Mouse (Mus musculus) limb, embryonic 12.5 days (tissue): ENCODE measurements around the gene Espl1. TPM values are rescaled to one million over a fixed set of nuclear protein-coding genes. Genes with fewer than 3 reads are reported as not detected.

Experiments used
- ATAC-seq: fragments of 200-750 bp; cut with Nextera tagmentation; 2 replicates; pipeline ENCODE4 v1.8.0; 2017; ENCODE audit warnings: low read depth, moderate TSS enrichment; ENCODE audit not compliant: insufficient number of reproducible peaks, insufficient read depth, low FRiP score, low TSS enrichment
- H3K27ac ChIP-seq: fragments of 300-500 bp; sonication (generic); 2 replicates; pipeline ENCODE4 v1.5.1; 2016; ENCODE audit warnings: mild to moderate bottlenecking, moderate library complexity
- H3K27me3 ChIP-seq: fragments of 300-500 bp; sonication (generic); 2 replicates; pipeline ENCODE4 v1.6.1; 2016; ENCODE audit warnings: mild to moderate bottlenecking, moderate library complexity
- H3K36me3 ChIP-seq: fragments of 300-500 bp; sonication (generic); 2 replicates; pipeline ENCODE4 v1.6.1; 2016; ENCODE audit warnings: mild to moderate bottlenecking, moderate library complexity
- H3K4me1 ChIP-seq: fragments of 300-500 bp; sonication (generic); replicated peaks from 2 replicates; pipeline ENCODE4 v1.6.1; 2016
- H3K4me2 ChIP-seq: fragments of 300-500 bp; sonication (generic); 2 replicates; pipeline ENCODE4 v1.6.1; 2016; ENCODE audit warnings: mild to moderate bottlenecking, moderate library complexity
- H3K4me3 ChIP-seq: fragments of 300-500 bp; sonication (generic); replicated peaks from 2 replicates; pipeline ENCODE4 v1.5.1; 2016; ENCODE audit warnings: mild to moderate bottlenecking
- H3K9ac ChIP-seq: fragments of 300-500 bp; sonication (generic); replicated peaks from 2 replicates; pipeline ENCODE4 v1.6.1; 2016; ENCODE audit warnings: mild to moderate bottlenecking, moderate library complexity
- H3K9me3 ChIP-seq: fragments of 300-500 bp; sonication (generic); 2 replicates; pipeline ENCODE4 v1.6.1; 2016; ENCODE audit warnings: mild to moderate bottlenecking, moderate library complexity
- WGBS: fragments of 180-500 bp; shearing (Covaris S2); methylation state at CpG from one replicate; pipeline ENCODE4 v1.1.7; 2016; 5-methylcytosine and 5-hydroxymethylcytosine counted together
- polyA plus RNA-seq: library from polyadenylated mRNA; unstranded; fragments of >200 nt; fragmentation: Nextera tagmentation; extraction: Ambion mirVana; gene quantifications from 2 replicates; pipeline ENCODE4 v1.2.1, GENCODE M21; 2016

Espl1 gene
- polyA plus RNA-seq, 1 experiment from 2014 or later: 49.3 TPM

DNA sequence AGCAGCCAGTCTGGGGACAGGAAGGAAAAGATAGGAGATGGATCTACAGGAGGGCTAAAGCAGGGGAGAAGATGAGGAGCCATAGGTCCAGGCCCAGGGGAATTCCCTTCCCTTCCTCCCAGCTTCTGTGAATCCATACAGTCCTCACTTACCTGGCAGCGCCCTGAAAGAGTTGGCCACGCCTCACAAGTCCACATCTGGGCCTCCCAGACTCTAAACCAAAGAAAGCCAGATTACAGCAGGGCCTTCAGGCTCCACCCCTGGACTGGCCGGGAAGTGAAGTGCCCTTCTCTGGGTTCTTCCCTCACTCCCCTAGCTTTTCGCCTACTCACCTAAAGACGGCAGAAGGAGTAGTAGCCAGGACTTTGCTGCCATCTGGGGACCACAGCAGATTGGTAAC lies 43.5 kb downstream of the Espl1 start:
- no peaks in the 10 kb centered on the region for H3K4me1 ChIP-seq
- no peak overlapping the region for H3K4me3 ChIP-seq
- ATAC-seq: no peak
- H3K9ac ChIP-seq: no peak overlapping the region
- no peaks in the 10 kb centered on the region for H3K9me3 ChIP-seq
- no peaks in the 10 kb centered on the region for H3K27me3 ChIP-seq
- peaks cover 86% of the 10 kb centered on the region for H3K36me3 ChIP-seq
- no peak overlapping the region for H3K27ac ChIP-seq
- 63% methylated on average over 5 of the region's 5 CpGs for WGBS
- no peak overlapping the region for H3K4me2 ChIP-seq

- 17% methylated on average over 1 of the region's 1 CpGs for WGBS
Measured at GRCm38 (mm10) chr15:102341580-102341979, 45.5 kb downstream of the Espl1 start.

DNA sequence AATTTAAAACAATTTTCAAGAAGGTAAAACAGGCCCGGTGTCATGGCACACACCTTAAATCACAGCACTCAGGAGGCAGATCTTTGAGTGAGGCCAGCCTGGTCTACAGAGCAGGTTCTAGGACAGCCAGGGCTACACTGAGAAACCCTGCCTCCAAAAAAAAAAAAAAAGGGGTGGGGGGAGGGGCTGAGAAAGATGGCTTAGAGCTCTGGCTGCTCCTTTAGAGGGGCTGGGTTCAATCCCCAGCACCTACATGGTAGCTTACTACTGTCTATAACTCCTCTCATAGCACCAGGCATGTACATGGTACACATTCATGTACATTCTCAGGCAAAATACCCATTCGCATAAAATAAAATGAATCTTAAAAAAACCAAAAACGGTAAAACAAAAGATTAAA lies 48.4 kb downstream of the Espl1 start:
- Histone ChIP-seq H3K36me3 (peaks cover 74% of the 10 kb centered on the region), H3K9me3 (no peaks in the 10 kb centered on the region), H3K27me3 (no peaks in the 10 kb centered on the region), H3K4me1 (no peaks in the 10 kb centered on the region), H3K27ac (no peak overlapping the region), H3K9ac (no peak overlapping the region), H3K4me3 (no peak overlapping the region), H3K4me2 (no peak overlapping the region)
- 99% methylated on average over 3 of the region's 3 CpGs for WGBS
- ATAC-seq: no peak

More at GRCm38 (mm10) chr15:102341580-102341979, 45.5 kb downstream of the Espl1 start:
- Histone ChIP-seq H3K4me1 (no peaks in the 10 kb centered on the region), H3K27me3 (no peaks in the 10 kb centered on the region), H3K27ac (no peak overlapping the region), H3K9me3 (no peaks in the 10 kb centered on the region), H3K36me3 (peaks cover 86% of the 10 kb centered on the region), H3K4me2 (no peak overlapping the region), H3K9ac (no peak overlapping the region), H3K4me3 (no peak overlapping the region)
- ATAC-seq: no peak

DNA sequence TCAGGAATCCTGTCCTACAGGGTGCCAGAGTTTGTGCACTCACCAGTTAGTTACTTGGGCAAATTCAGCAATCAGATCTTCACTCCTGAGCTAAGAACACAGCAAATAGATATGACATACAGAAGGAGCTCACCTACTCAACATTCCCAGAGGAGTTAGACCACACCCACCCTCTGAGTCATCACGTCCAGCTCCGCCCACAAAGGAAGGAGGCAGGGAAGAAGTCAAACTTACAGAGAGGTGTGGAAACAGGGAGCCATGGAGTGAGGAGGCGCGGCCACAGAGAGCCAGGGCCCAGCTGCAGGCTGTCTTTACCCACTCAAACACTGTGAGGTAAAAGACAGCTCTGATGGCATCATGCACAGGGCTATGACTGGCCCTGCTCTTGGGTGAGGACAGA lies 50.4 kb downstream of the Espl1 start:
- Histone ChIP-seq H3K36me3 (peaks cover 62% of the 10 kb centered on the region), H3K9ac (no peak overlapping the region), H3K9me3 (no peaks in the 10 kb centered on the region), H3K27me3 (no peaks in the 10 kb centered on the region), H3K4me2 (no peak overlapping the region), H3K4me3 (no peak overlapping the region), H3K4me1 (peaks cover 9% of the 10 kb centered on the region), H3K27ac (no peak overlapping the region)
- WGBS: 64% methylated on average over 4 of the region's 4 CpGs
- ATAC-seq: no peak

DNA sequence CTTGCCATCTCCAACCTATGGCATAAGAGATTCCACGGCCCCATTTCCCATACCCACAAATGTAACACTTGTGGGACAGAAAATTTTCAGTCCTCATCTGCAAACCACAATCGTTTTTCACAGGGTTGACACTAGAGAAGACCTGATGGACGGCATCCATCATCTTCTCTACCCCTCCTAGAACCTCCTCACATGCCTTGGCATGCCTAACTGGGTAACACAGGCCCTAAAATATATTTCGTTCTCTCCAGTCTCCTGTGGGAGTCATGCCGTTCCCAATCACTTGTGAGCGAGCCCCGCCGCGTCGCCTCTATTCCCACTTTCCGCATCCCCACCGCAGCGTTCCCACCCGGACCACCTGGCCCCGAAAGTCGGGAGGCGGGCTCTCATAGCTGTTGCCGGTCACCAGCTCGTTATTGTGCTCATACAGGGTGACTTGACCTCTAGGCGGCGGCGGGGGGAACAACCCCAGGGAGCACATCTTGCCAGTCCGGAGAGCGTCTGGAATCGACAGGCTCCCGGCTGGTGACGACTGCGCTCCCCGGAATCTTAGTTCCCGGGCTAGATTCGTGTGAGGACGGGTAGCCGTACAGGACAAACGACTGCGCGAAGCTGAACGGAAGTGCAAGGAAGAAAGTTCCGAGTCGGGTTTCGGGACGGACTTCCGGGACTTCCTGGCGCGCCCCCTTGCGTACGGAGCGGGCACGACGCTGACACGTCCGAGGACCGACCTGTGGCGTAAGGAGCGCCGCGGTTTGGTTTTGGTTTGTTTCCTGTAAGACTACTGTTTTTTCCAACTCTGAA lies 54.3 kb downstream of the Espl1 start, which contains the start of gene Aaas:
TSS of gene Aaas (minus strand) at position 634 of the 804 bp plus-strand sequence.
- H3K9me3 ChIP-seq: no peaks in the 10 kb centered on the region
- WGBS: under 1% methylated on average over 56 of the region's 56 CpGs

DNA sequence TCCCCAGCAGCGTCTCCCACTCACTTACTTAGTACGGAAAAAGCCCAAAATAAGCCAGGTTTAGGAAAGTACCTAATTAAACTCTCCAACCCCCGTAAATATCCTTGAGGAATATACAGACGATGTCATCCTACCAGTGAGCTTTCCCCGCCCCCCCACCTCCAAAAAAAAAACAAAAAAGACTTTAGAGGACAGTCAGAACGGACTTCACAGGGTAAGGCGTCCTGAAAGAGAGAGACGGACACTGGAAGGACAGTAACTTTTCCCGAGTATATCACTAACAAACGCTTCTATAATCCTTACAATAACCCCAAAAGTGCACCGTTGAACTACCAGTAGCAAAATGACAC lies 54.9 kb downstream of the Espl1 start:
- H3K4me3 ChIP-seq: peak overlapping the region; percentile 75
- peak overlapping the region; percentile 60; the same call in 1 of the 2 replicates for H3K27ac ChIP-seq
- 10% methylated on average over 11 of the region's 11 CpGs for WGBS
- H3K4me1 ChIP-seq: peaks cover 18% of the 10 kb centered on the region
- H3K36me3 ChIP-seq: peaks cover 23% of the 10 kb centered on the region
- H3K27me3 ChIP-seq: no peaks in the 10 kb centered on the region
- H3K4me2 ChIP-seq: peak overlapping the region; percentile 81
- H3K9ac ChIP-seq: peak overlapping the region; percentile 55
- no peaks in the 10 kb centered on the region for H3K9me3 ChIP-seq
- no peak for ATAC-seq

More for the DNA sequence above, 54.3 kb downstream of the Espl1 start, which contains the start of gene Aaas:
- H3K4me3 ChIP-seq: peak within 1 kb of the TSS; percentile 75
- H3K27ac ChIP-seq: peak within 1 kb of the TSS; percentile 79
- H3K9ac ChIP-seq: peak within 1 kb of the TSS; percentile 82
- peak within 1 kb of the TSS; percentile 81 for H3K4me2 ChIP-seq
- peaks cover 14% of the 10 kb centered on the region for H3K4me1 ChIP-seq
- H3K36me3 ChIP-seq: peaks cover 29% of the 10 kb centered on the region
- peak; percentile 74 for ATAC-seq
- no peaks in the 10 kb centered on the region for H3K27me3 ChIP-seq

DNA sequence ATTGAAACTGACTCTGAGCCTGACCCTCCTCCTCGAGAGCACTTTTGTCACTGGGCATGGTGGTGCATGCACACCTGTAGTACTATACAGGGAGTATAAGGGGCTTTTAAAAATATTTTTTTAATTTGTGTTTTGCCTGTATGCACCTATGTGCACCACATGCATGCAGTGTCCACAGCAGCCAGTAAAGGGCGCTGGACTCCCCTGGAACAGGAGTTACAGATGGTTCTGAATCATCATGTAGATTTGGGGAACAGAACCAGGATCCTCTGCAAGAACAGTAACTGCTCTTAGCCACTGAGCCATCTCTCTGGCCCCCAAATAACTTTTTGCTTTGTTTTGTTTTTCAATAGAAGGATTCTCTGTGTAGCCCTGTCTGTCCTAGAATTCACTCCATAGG lies 56.1 kb downstream of the Espl1 start:
- Histone ChIP-seq H3K36me3 (peaks cover 10% of the 10 kb centered on the region), H3K27me3 (no peaks in the 10 kb centered on the region), H3K4me3 (no peak overlapping the region), H3K9me3 (no peaks in the 10 kb centered on the region), H3K27ac (no peak overlapping the region), H3K4me1 (peaks cover 30% of the 10 kb centered on the region), H3K9ac (no peak overlapping the region), H3K4me2 (no peak overlapping the region)
- 56% methylated on average over 2 of the region's 2 CpGs for WGBS
- no peak for ATAC-seq

DNA sequence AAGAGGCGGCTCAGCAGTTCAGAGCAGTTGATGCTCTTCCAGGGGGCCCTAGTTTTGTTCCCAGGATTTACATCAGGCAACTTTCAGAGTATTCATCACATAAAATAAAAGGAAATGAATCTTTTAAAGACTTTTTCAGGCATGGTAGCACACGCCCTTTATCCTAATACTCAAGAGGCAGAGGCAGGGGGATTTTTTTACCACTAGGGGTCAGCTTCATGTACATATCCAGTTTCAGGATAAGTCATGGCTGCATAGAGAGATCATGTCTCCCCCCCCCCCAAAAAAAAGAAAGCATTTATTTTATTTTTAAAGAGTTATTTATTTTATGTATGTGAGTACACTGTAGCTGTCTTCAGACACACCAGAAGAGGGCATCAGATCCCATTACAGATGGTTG lies 57.9 kb downstream of the Espl1 start:
- peaks cover 47% of the 10 kb centered on the region for H3K4me1 ChIP-seq
- no peak for ATAC-seq
- H3K27me3 ChIP-seq: peaks cover 12% of the 10 kb centered on the region
- 0 out of 2 replicates have a peak overlapping the region, but pooled peaks have one; percentile 46 for H3K27ac ChIP-seq
- H3K9ac ChIP-seq: no peak overlapping the region
- H3K4me2 ChIP-seq: no peak overlapping the region
- 82% methylated on average over 2 of the region's 2 CpGs for WGBS
- no peak overlapping the region for H3K4me3 ChIP-seq
- no peaks in the 10 kb centered on the region for H3K36me3 ChIP-seq
- no peaks in the 10 kb centered on the region for H3K9me3 ChIP-seq

DNA sequence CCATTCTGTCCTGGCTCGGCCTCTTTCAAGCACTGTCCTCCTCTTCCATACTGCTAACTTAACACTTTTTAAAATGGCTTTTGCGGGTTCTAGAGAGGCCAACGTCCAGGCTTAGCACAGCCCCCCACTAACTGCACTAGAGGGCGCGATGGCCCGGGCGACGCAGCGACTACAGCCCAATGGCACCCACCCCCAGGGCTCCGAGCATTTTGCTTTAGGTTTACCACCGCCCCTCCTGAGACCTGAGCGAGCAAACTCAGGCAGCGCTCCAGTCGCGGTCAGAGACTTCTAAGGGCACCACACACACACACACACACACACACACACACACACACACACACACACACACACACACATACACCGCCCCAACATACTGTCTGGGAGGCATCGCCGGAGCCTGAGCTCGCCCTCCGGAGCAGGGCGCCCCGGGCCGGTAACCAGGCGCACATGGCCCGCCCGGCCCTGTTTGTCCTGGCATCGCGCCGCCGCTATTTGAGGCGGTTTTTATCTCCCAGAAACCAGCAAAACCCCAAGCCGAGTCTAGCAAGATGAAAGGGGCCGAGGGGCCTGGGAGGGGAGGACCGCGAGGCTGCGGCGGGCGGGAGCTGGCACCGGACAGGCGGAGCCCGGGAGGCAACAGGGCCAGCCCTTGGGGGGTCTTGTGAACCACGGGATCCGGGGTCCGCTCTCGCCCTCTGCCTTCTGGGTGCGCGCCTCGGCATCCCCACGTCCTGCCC lies 59.2 kb downstream of the Espl1 start:
- under 1% methylated on average over 49 of the region's 49 CpGs for WGBS

DNA sequence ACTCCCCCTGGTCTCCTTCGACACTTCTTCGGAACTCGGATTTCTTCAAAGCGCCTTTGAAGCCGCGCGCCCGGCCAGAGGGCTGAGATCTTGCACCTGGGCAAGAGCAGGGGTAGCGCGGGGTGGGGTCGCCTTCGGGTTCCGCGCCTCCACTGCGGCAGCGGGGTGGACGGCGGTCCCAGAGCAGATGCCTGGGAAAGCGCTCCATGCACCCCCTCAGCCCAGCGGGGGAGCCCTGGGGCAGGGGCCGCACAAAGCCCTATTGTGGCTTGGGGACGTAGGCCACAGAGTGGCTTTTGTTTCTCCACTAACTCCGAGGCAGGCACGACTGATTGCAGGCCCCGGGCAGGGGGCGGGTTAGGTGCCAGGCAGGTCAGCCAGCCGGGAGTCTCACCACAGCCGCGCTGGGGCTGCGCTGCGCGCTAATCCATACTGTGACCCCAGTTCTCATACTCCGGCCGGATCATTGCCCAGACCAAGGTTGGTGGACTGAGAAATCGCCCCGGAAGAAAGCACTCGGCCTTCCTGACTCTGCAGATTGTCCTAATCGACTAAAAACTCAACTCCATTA lies 59.9 kb downstream of the Espl1 start:
- under 1% methylated on average over 38 of the region's 38 CpGs for WGBS
- Histone ChIP-seq H3K4me2 (peak overlapping the region; percentile 92), H3K36me3 (no peaks in the 10 kb centered on the region), H3K4me1 (peaks cover 46% of the 10 kb centered on the region), H3K9ac (peak overlapping the region; percentile 78), H3K27ac (peak overlapping the region; percentile 97), H3K9me3 (no peaks in the 10 kb centered on the region), H3K4me3 (peak overlapping the region; percentile 49), H3K27me3 (peaks cover 21% of the 10 kb centered on the region)
- peak; percentile 30; the same call in 1 of the 2 replicates for ATAC-seq

More for the DNA sequence above, 59.2 kb downstream of the Espl1 start:
- H3K4me1 ChIP-seq: peaks cover 47% of the 10 kb centered on the region
- peak overlapping the region; percentile 92 for H3K4me2 ChIP-seq
- H3K27ac ChIP-seq: peak overlapping the region; percentile 97
- H3K27me3 ChIP-seq: peaks cover 20% of the 10 kb centered on the region
- peak overlapping the region; percentile 78 for H3K9ac ChIP-seq
- peak; percentile 32; the same call in 1 of the 2 replicates for ATAC-seq
- H3K4me3 ChIP-seq: peak overlapping the region; percentile 49
- no peaks in the 10 kb centered on the region for H3K36me3 ChIP-seq
- H3K9me3 ChIP-seq: no peaks in the 10 kb centered on the region
